Mouse (Mus musculus) hindbrain, embryonic 13.5 days (tissue): ENCODE measurements around the gene Ryr2. TPM values are rescaled to one million over a fixed set of nuclear protein-coding genes. Genes with fewer than 3 reads are reported as not detected.

Experiments used
- ATAC-seq: fragments of 200-750 bp; cut with Nextera tagmentation; 2 replicates; pipeline ENCODE4 v1.8.0; 2017; ENCODE audit warnings: moderate TSS enrichment; ENCODE audit not compliant: low FRiP score
- H3K27ac ChIP-seq: fragments of 300-500 bp; sonication (generic); 2 replicates; pipeline ENCODE4 v1.5.1; 2015; ENCODE audit warnings: inconsistent platforms, mild to moderate bottlenecking, moderate library complexity
- H3K27me3 ChIP-seq: fragments of 300-500 bp; sonication (generic); 2 replicates; pipeline ENCODE4 v1.6.1; 2015; ENCODE audit warnings: mild to moderate bottlenecking, inconsistent platforms
- H3K36me3 ChIP-seq: fragments of 300-500 bp; sonication (generic); 2 replicates; pipeline ENCODE4 v1.6.1; 2015; ENCODE audit warnings: mild to moderate bottlenecking, inconsistent platforms
- H3K4me1 ChIP-seq: fragments of 300-500 bp; sonication (generic); replicated peaks from 2 replicates; pipeline ENCODE4 v1.6.1; 2015; ENCODE audit warnings: inconsistent platforms
- H3K4me2 ChIP-seq: fragments of 300-500 bp; sonication (generic); 2 replicates; pipeline ENCODE4 v1.6.1; 2015; ENCODE audit warnings: inconsistent platforms, mild to moderate bottlenecking, moderate library complexity
- H3K4me3 ChIP-seq: fragments of 300-500 bp; sonication (generic); 2 replicates; pipeline ENCODE4 v1.5.1; 2015; ENCODE audit warnings: mild to moderate bottlenecking, inconsistent platforms
- H3K9ac ChIP-seq: fragments of 300-500 bp; sonication (generic); 2 replicates; pipeline ENCODE4 v1.6.1; 2015; ENCODE audit warnings: mild to moderate bottlenecking, inconsistent platforms
- H3K9me3 ChIP-seq: fragments of 300-500 bp; sonication (generic); 2 replicates; pipeline ENCODE4 v1.6.1; 2016; ENCODE audit warnings: inconsistent platforms
- WGBS: fragments of 180-500 bp; shearing (Covaris S2); methylation state at CpG from one replicate; pipeline ENCODE4 v1.1.7; 2015; 5-methylcytosine and 5-hydroxymethylcytosine counted together
- polyA plus RNA-seq: library from polyadenylated mRNA; unstranded; fragments of >200 nt; fragmentation: Nextera tagmentation; extraction: Ambion mirVana; gene quantifications from 2 replicates; pipeline ENCODE4 v1.2.1, GENCODE M21; 2015

Ryr2 gene
- polyA plus RNA-seq, 1 experiment from 2014 or later: 2.2 TPM

DNA sequence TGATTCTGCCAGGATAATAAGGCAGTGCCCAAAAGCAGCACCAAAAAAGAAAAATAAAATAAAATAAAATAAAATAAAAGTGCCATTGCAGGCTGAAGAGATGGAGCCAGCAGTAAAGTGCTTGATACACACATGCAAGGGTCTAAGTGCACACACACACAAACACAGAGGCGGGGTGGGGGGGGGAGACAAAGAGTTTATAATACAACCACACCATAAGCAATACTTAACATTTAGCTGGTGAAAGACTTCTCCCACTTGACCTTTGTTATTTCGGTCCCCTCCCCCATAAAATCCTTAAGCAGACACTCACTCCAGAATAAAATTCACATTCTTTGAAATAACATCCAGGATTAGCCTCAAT is 22.7 kb downstream of the Ryr2 start:
- no peak overlapping the region for H3K9ac ChIP-seq
- no peak overlapping the region for H3K27ac ChIP-seq
- no peak for ATAC-seq

DNA sequence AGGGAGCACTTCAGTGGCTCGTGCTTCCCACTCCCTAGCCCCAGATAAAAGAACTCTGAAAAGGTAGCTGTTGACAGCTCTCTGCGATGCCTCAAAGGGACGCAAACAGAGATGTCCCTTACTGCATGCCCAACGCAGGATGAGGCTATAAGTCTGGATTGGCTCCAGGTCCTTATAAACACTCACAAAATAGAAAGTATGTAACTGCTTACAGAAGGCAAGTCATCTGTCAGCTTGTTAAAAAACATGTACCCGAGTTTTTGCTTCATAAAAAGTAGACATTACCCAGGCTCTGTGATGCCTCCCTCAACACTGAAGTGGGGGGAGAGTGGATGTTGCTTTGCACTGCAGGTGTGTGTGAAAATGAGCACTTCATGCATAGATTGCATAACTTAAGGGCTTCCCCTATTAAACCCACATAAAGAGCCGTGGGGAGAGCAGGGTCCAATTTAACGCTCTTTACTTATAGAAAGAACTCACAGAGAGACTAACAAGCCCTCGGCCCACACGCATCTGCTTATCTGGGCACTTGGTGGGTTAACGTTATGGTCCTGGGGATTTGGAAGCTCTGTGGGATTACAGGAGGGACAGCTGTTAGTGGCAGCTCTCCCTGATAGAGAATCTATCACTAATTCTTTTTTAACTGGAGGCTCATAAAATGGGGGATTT is 23.2 kb downstream of the Ryr2 start:
- H3K9ac ChIP-seq: no peak overlapping the region
- WGBS: 47% methylated on average over 10 of the region's 10 CpGs
- H3K9me3 ChIP-seq: no peaks in the 10 kb centered on the region
- peaks cover 11% of the 10 kb centered on the region; the same call in 1 of the 2 replicates for H3K27me3 ChIP-seq
- no peak overlapping the region for H3K4me3 ChIP-seq
- ATAC-seq: no peak
- no peaks in the 10 kb centered on the region for H3K36me3 ChIP-seq
- no peak overlapping the region for H3K4me2 ChIP-seq
- H3K27ac ChIP-seq: no peak overlapping the region
- H3K4me1 ChIP-seq: no peaks in the 10 kb centered on the region; the same call in 1 of the 2 replicates

More for the DNA sequence above, 22.7 kb downstream of the Ryr2 start:
- H3K4me3 ChIP-seq: no peak overlapping the region
- 80% methylated on average over 2 of the region's 2 CpGs for WGBS
- no peaks in the 10 kb centered on the region; the same call in 1 of the 2 replicates for H3K4me1 ChIP-seq
- no peaks in the 10 kb centered on the region for H3K36me3 ChIP-seq
- H3K27me3 ChIP-seq: peaks cover 11% of the 10 kb centered on the region; the same call in 1 of the 2 replicates
- H3K4me2 ChIP-seq: no peak overlapping the region
- no peaks in the 10 kb centered on the region for H3K9me3 ChIP-seq

DNA sequence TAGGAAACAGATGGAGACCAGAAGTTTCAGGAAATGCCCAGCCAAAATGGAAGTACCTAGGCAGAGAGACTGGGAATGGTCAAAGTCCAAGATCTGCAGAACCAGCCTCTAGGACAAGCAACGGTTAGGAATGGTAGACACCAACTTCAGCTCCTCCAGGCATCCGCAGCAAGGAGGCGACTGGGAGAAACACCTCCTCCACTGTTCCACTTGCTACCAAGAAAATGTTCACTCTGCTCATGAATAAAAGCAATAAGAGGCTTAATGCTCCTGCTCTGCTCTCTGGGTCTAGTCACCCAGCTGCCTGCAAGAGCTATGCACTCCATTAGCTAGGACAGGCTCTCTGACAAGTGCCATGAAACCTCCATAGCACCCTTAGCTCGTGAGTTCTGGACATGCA is 26.2 kb downstream of the Ryr2 start:
- Histone ChIP-seq H3K36me3 (no peaks in the 10 kb centered on the region), H3K27ac (no peak overlapping the region), H3K27me3 (peaks cover 11% of the 10 kb centered on the region; the same call in 1 of the 2 replicates), H3K9ac (no peak overlapping the region), H3K4me2 (no peak overlapping the region), H3K4me3 (no peak overlapping the region), H3K4me1 (no peaks in the 10 kb centered on the region; the same call in 1 of the 2 replicates), H3K9me3 (0 out of 2 replicates have a peak, but pooled peaks cover 3% of the 10 kb centered on the region)
- no peak for ATAC-seq
- WGBS: 81% methylated on average over 4 of the region's 4 CpGs

DNA sequence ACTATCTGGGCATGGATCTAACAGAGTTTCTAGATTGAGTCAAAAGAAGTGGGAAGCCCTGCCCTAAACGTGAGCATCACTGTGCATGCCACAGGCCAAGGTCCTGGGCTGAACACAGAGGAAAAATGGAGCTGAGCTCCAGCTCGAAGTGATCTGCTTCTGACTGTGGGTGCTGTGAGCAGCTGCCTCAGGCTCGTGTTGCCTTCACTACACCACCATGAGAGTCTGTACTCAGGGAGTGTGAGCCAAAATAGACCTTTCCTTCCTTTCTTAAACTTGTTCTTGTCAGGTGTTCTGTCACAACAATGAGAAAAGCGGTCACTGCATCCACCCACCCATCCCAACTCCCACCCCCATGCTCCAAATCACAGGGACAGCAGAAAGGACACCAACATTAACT is 27.2 kb downstream of the Ryr2 start:
- no peaks in the 10 kb centered on the region for H3K36me3 ChIP-seq
- WGBS: 80% methylated on average over 4 of the region's 4 CpGs
- H3K4me3 ChIP-seq: no peak overlapping the region
- no peak overlapping the region for H3K27ac ChIP-seq
- no peak for ATAC-seq
- no peaks in the 10 kb centered on the region; the same call in 1 of the 2 replicates for H3K4me1 ChIP-seq
- H3K27me3 ChIP-seq: peaks cover 11% of the 10 kb centered on the region; the same call in 1 of the 2 replicates
- H3K9ac ChIP-seq: no peak overlapping the region
- 0 out of 2 replicates have a peak, but pooled peaks cover 3% of the 10 kb centered on the region for H3K9me3 ChIP-seq
- no peak overlapping the region for H3K4me2 ChIP-seq

DNA sequence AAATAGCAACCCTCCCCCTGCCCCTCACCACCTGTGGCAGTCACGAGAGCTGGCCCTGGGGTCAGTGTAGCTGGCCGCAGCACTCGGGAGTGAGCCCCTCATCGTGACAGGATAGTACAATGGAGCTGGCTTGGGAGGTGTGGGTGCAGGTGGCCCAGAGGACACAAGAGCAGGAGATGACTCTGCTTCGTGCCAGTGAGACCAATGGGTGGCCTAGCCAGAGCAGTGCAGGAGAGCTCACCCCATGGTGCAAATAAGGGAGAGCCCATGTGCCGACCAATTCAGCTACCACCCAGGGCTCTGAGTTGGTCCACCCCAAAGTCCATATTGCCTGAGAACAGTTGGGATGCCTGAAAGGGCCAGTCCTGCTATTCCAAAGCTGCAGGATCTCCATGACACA is 31.8 kb downstream of the Ryr2 start:
- Histone ChIP-seq H3K4me3 (no peak overlapping the region), H3K36me3 (no peaks in the 10 kb centered on the region), H3K4me1 (peaks cover 12% of the 10 kb centered on the region), H3K9ac (no peak overlapping the region), H3K4me2 (no peak overlapping the region), H3K27me3 (no peaks in the 10 kb centered on the region), H3K9me3 (0 out of 2 replicates have a peak, but pooled peaks cover 3% of the 10 kb centered on the region), H3K27ac (no peak overlapping the region)
- ATAC-seq: no peak
- 87% methylated on average over 6 of the region's 6 CpGs for WGBS

DNA sequence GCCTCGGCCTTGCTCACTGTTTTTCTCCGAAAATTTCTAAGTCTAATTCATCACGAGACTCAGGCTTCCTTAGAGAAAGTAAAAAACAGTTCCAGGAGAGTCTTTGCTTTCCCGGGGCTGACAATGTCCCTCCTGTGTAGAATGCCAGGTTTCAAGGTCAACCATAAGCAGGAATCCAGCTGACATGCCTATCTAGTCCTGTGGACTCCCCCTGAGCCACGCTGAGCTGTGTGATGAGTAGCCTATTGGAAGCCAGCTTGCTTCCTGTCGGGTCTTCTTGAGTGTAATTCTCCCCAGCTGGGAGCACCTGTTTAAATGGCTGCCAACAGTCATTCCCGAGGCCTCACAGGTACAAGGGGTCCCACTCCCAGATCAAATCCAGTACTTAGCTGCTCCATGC is 34.2 kb downstream of the Ryr2 start:
- Histone ChIP-seq H3K27ac (no peak overlapping the region), H3K4me3 (no peak overlapping the region), H3K9me3 (no peaks in the 10 kb centered on the region), H3K27me3 (no peaks in the 10 kb centered on the region), H3K9ac (no peak overlapping the region), H3K4me1 (peaks cover 12% of the 10 kb centered on the region), H3K36me3 (no peaks in the 10 kb centered on the region), H3K4me2 (no peak overlapping the region)
- 54% methylated on average over 7 of the region's 7 CpGs for WGBS
- ATAC-seq: no peak

DNA sequence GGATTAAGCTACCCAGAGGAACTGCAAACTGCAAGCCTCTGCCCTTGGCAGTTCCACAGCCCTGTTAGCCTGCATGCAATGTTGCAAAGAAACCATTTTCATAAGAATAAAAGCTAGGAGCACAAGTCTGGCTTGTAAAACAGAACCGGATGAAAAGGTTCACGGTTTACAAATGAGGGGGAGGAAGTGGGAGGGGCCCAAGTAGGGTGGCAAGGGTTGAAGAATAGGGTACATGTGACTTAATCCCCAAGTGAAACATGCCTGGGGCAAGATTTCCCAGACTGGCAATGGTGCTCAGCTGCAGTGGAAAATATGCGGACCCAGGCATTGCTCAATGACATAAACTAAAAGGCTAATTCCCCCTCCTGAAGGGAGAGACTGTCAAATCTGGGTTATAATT is 34.6 kb downstream of the Ryr2 start:
- Histone ChIP-seq H3K27me3 (no peaks in the 10 kb centered on the region), H3K4me2 (no peak overlapping the region), H3K36me3 (no peaks in the 10 kb centered on the region), H3K4me1 (peaks cover 12% of the 10 kb centered on the region), H3K4me3 (no peak overlapping the region), H3K9ac (no peak overlapping the region), H3K27ac (no peak overlapping the region), H3K9me3 (no peaks in the 10 kb centered on the region)
- 0 out of 2 replicates have a peak, but pooled peaks have one; percentile 40 for ATAC-seq
- 25% methylated on average over 3 of the region's 3 CpGs for whole genome bisulfite sequencing

DNA sequence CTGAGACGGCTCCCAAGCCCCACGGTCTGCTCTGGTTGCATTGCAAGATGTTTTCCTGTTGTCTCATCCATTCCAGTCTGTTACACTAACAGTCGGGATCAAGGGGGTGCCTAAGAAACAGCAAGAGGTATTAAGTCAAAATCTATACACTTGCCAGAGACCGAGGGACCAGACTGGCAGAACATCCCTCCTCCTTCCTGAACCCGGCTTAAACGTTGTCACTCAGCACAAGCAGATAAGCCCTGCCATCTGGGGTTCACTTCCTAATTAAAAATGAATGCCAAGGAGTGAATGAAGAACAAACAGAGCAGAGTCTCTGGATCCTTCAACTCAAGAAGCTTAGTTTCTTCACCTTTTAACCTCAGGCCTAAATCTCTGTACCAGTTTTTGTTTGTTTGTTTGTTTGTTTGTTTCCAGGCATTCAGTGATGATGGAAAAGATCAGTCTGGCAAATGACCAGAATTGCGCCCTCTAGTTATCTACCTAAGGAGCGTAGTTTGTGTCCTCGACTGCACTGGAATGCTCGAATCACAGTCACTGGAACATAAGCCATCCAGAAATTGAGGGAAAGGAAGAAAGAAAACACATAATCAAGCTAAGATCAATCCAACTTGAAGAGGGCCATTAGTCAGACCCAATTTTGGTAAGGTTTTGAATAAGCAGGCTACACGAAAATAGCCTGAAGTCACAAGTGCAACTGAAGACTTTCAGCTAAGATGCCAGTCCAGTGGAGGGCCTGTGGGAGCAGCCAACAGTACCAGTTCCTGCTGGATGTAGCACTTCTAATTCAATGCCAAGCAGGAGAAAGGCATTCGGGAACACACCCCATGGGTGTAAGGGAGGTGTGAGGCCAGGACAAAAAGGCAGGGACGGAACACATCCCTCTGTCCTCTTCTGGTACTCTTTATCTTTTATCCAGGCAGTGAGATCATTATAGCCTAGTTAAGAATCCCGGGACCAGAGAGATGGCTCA is 36.3 kb downstream of the Ryr2 start:
- no peak for ATAC-seq
- H3K4me1 ChIP-seq: peaks cover 12% of the 10 kb centered on the region
- WGBS: 85% methylated on average over 14 of the region's 14 CpGs

DNA sequence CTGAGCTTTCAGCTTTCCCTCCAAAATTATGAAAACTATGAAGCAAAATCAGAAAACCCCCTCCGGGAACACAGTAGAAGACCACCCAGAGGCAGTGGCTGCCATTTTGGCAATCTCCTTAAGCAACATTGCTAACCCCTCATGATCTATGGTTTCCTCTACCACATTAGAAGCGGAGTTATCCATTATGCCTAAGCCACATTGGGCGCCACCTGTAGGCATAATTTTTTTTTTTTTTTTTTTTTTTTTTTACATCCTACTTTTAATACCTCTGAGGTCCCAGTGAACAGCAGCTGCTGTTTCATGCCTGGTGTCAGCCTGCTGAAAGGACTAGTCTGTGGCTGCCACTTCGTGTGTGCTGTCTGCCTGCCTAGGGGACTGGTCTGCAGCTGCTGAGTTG is 42.2 kb downstream of the Ryr2 start:
- ATAC-seq: no peak
- Histone ChIP-seq H3K27me3 (no peaks in the 10 kb centered on the region), H3K36me3 (no peaks in the 10 kb centered on the region), H3K9ac (no peak overlapping the region), H3K4me2 (no peak overlapping the region), H3K4me3 (no peak overlapping the region), H3K9me3 (no peaks in the 10 kb centered on the region), H3K27ac (no peak overlapping the region), H3K4me1 (no peaks in the 10 kb centered on the region)
- WGBS: 84% methylated on average over 4 of the region's 4 CpGs

More for the DNA sequence above, 36.3 kb downstream of the Ryr2 start:
- Histone ChIP-seq H3K4me3 (no peak overlapping the region), H3K27me3 (no peaks in the 10 kb centered on the region), H3K9ac (no peak overlapping the region), H3K27ac (no peak overlapping the region), H3K36me3 (no peaks in the 10 kb centered on the region), H3K4me2 (no peak overlapping the region), H3K9me3 (no peaks in the 10 kb centered on the region)

DNA sequence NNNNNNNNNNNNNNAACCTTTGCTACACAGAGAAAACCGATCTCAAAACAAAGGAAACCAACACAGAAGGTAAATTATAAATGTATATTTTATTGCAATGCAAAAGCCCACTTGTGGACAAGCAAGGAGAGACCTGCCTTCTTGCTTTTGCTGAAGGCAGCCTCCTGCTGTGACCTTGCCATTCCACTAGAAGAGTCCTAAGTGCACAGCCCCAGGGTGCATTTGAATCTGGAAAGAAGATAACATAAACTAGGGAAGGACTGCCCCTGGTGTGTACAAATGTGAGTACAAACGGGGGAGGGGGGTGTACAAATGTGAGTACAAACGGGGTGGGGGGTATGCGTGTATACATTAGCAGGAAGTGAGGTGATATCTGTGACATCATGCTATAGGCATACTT is 43.2 kb downstream of the Ryr2 start:
- Histone ChIP-seq H3K4me3 (no peak overlapping the region), H3K36me3 (no peaks in the 10 kb centered on the region), H3K9ac (no peak overlapping the region), H3K4me1 (no peaks in the 10 kb centered on the region), H3K27me3 (no peaks in the 10 kb centered on the region), H3K9me3 (no peaks in the 10 kb centered on the region), H3K27ac (no peak overlapping the region), H3K4me2 (no peak overlapping the region)
- WGBS: 70% methylated on average over 4 of the region's 4 CpGs
- no peak for ATAC-seq

DNA sequence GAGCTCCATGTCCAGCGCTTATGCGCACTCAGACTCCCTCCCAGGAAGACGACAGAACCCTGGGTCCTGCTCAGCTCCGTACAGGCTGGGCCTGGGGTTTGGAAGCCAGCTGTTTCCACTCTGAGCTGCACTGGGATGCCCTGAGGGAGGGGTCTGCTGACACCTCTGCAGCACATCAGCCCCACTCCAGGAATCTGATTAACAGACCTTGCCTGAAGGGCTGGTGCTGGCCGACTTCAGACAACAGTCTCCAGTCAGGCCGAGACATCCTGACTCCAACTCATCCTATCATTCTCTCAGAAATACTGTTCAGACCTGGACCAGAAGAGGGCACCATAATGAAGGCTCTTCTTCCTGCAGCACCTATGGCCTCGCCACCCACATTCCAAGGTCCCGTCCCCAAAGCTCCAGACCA is 49.4 kb downstream of the Ryr2 start:
- WGBS: 69% methylated on average over 8 of the region's 8 CpGs
- Histone ChIP-seq H3K36me3 (no peaks in the 10 kb centered on the region), H3K9me3 (no peaks in the 10 kb centered on the region), H3K4me2 (no peak overlapping the region), H3K27ac (no peak overlapping the region), H3K27me3 (no peaks in the 10 kb centered on the region), H3K9ac (no peak overlapping the region), H3K4me1 (no peaks in the 10 kb centered on the region), H3K4me3 (no peak overlapping the region)
- ATAC-seq: peak; percentile 53; the same call in 1 of the 2 replicates

DNA sequence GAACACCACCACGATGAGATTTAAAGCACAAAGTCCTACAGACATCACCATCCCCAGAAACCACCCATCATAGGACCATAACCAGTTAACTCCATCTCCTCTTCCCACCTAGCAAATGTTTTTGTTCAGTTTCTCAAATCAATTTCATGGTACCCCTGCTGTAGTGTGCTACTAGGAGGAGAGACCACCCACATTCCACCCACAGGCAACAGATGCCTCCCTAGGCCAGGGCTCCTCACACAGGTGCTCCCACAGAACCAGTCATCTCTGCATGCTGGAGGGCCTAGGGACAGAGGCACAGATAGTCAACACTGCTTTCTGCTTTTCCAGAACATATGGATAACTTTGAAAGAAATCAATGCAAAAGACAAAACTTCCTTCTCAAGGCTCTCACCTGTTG is 50.8 kb downstream of the Ryr2 start:
- Histone ChIP-seq H3K27me3 (no peaks in the 10 kb centered on the region), H3K27ac (no peak overlapping the region), H3K9ac (no peak overlapping the region), H3K36me3 (no peaks in the 10 kb centered on the region), H3K4me1 (no peaks in the 10 kb centered on the region), H3K9me3 (no peaks in the 10 kb centered on the region), H3K4me2 (no peak overlapping the region), H3K4me3 (no peak overlapping the region)
- 88% methylated on average over 1 of the region's 1 CpGs for WGBS
- no peak for ATAC-seq
